In genomic region chr1:181289385-181290035, GRCm38 (mm10) we compare ENCODE assay signal across 29 mouse cellular contexts.
DNase-seq lines count a peak whose midpoint lies in the region; ATAC-seq and TF ChIP-seq lines count a peak whose summit lies in the region.
"Had no signal": no experiment of that assay in that cellular context is flagged by ENCODE, and none has a peak within 500 bp of the region (broad histone marks: within the 10 kb centered on the region; RNA-seq: fewer than 3 reads in every experiment).

No protein-coding gene starts in this region.

- H3K27ac ChIP-seq in heart, embryonic 10.5 days, result no peak overlapping the region
- no peak overlapping the region for H3K27ac ChIP-seq in kidney, embryonic 14.5 days (ENCODE audit: low read depth, low read length)
- no peak overlapping the region for H3K27ac ChIP-seq in kidney, embryonic 15.5 days
- no peak overlapping the region for H3K27ac ChIP-seq in stomach, postnatal 0 days (replicated peaks)
- H3K27ac ChIP-seq: embryonic facial prominence, embryonic 15.5 days; hindbrain, embryonic 14.5 days; macrophage; midbrain, embryonic 15.5 days; neural tube, embryonic 13.5 days had no signal

- no peaks in the 10 kb centered on the region for H3K9me3 ChIP-seq in heart, embryonic 10.5 days
- H3K9me3 ChIP-seq in kidney, embryonic 14.5 days (ENCODE audit: control insufficient read depth, low read length), result no peaks in the 10 kb centered on the region
- H3K9me3 ChIP-seq in kidney, embryonic 15.5 days (replicated peaks), result no peaks in the 10 kb centered on the region
- no peaks in the 10 kb centered on the region for H3K9me3 ChIP-seq in stomach, postnatal 0 days (ENCODE audit: control insufficient read depth, low read length)
- H3K9me3 ChIP-seq: embryonic facial prominence, embryonic 15.5 days; G1E; midbrain, embryonic 15.5 days; neural tube, embryonic 13.5 days had no signal

- intact Hi-C loops in heart, postnatal 36 days (cut with DNase I), result no loop called here

- H3K9ac ChIP-seq in kidney, embryonic 14.5 days (ENCODE audit: low read depth, low read length), result no peak overlapping the region
- no peak overlapping the region for H3K9ac ChIP-seq in kidney, embryonic 15.5 days
- no peak overlapping the region for H3K9ac ChIP-seq in stomach, postnatal 0 days (ENCODE audit: low read length)
- H3K9ac ChIP-seq: embryonic facial prominence, embryonic 15.5 days; hindbrain, embryonic 14.5 days; liver, postnatal 0 days; midbrain, embryonic 15.5 days; neural tube, embryonic 13.5 days had no signal

- no peak for TF ChIP-seq EP300 in stomach, postnatal 0 days (optimal IDR thresholded peaks at IDR 0.05)

- no peaks in the 10 kb centered on the region for H3K36me3 ChIP-seq in heart, embryonic 10.5 days
- no peaks in the 10 kb centered on the region for H3K36me3 ChIP-seq in kidney, embryonic 14.5 days (ENCODE audit: control insufficient read depth, insufficient read depth, low read length)
- H3K36me3 ChIP-seq in kidney, embryonic 15.5 days, result no peaks in the 10 kb centered on the region
- no peaks in the 10 kb centered on the region for H3K36me3 ChIP-seq in stomach, postnatal 0 days (ENCODE audit: control insufficient read depth, insufficient read depth, low read length)
- H3K36me3 ChIP-seq: embryonic facial prominence, embryonic 15.5 days; G1E; midbrain, embryonic 15.5 days; neural tube, embryonic 13.5 days had no signal

- no peak overlapping the region for H3K4me3 ChIP-seq in heart, embryonic 10.5 days
- H3K4me3 ChIP-seq in kidney, embryonic 14.5 days (ENCODE audit: low read length), result no peak overlapping the region
- no peak overlapping the region for H3K4me3 ChIP-seq in kidney, embryonic 15.5 days (replicated peaks)
- no peak overlapping the region for H3K4me3 ChIP-seq in stomach, postnatal 0 days (ENCODE audit: low read depth, low read length)
- H3K4me3 ChIP-seq: embryonic facial prominence, embryonic 15.5 days; midbrain, embryonic 15.5 days; neural tube, embryonic 13.5 days had no signal

- ATAC-seq in kidney, embryonic 14.5 days (ENCODE audit: low FRiP score, low TSS enrichment), result 0 out of 2 replicates have a peak, but pooled peaks have one; percentile 9
- ATAC-seq in kidney, embryonic 15.5 days (replicated peaks; ENCODE audit: low FRiP score), result no peak
- ATAC-seq in stomach, postnatal 0 days (ENCODE audit: low FRiP score, low TSS enrichment), result no peak
- ATAC-seq: inflammation-experienced regulatory T-cells, adult 6 months; liver, postnatal 0 days; midbrain, embryonic 15.5 days; Patski had no signal

- no peak overlapping the region for H3K4me2 ChIP-seq in kidney, embryonic 14.5 days (replicated peaks; ENCODE audit: low read depth, low read length)
- H3K4me2 ChIP-seq in kidney, embryonic 15.5 days, result no peak overlapping the region
- H3K4me2 ChIP-seq in stomach, postnatal 0 days (replicated peaks; ENCODE audit: low read depth), result no peak overlapping the region
- H3K4me2 ChIP-seq: embryonic facial prominence, embryonic 15.5 days; heart, embryonic 11.5 days; hindbrain, embryonic 14.5 days; midbrain, embryonic 15.5 days; neural tube, embryonic 13.5 days had no signal

- H3K4me1 ChIP-seq in heart, embryonic 10.5 days, result peaks cover 9% of the 10 kb centered on the region
- no peaks in the 10 kb centered on the region for H3K4me1 ChIP-seq in kidney, embryonic 14.5 days (ENCODE audit: control insufficient read depth, insufficient read depth, low read length)
- no peaks in the 10 kb centered on the region for H3K4me1 ChIP-seq in kidney, embryonic 15.5 days
- no peaks in the 10 kb centered on the region for H3K4me1 ChIP-seq in stomach, postnatal 0 days (replicated peaks; ENCODE audit: control insufficient read depth, insufficient read depth)
- H3K4me1 ChIP-seq: midbrain, embryonic 15.5 days had no signal

- WGBS in heart, embryonic 10.5 days, result 58% methylated on average over 13 of the region's 13 CpGs
- WGBS in kidney, embryonic 14.5 days, result 81% methylated on average over 13 of the region's 13 CpGs
- WGBS in kidney, embryonic 15.5 days, result 79% methylated on average over 13 of the region's 13 CpGs
- 64% methylated on average over 13 of the region's 13 CpGs for WGBS in stomach, postnatal 0 days

- peaks cover 4% of the 10 kb centered on the region; the same call in 1 of the 2 replicates for H3K27me3 ChIP-seq in heart, embryonic 10.5 days (ENCODE audit: insufficient read depth, poor library complexity, severe bottlenecking)
- no peaks in the 10 kb centered on the region for H3K27me3 ChIP-seq in kidney, embryonic 14.5 days (ENCODE audit: control insufficient read depth, insufficient read depth, low read length)
- no peaks in the 10 kb centered on the region for H3K27me3 ChIP-seq in kidney, embryonic 15.5 days
- H3K27me3 ChIP-seq in stomach, postnatal 0 days (ENCODE audit: control insufficient read depth, insufficient read depth, low read length), result no peaks in the 10 kb centered on the region
- H3K27me3 ChIP-seq: CH12.LX; embryonic facial prominence, embryonic 15.5 days; midbrain, embryonic 15.5 days; neural tube, embryonic 13.5 days had no signal

- peak; percentile 71 for DNase-seq in heart, embryonic 10.5 days (ENCODE audit: low spot score)
- DNase-seq in heart, postnatal 36 days, result no peak
- peak; percentile 48 for DNase-seq in testis, postnatal 10 days (ENCODE audit: low spot score)
- no peak for DNase-seq in testis, postnatal 14 days (ENCODE audit: low spot score)
- peak; percentile 13 for DNase-seq in stomach, postnatal 0 days (ENCODE audit: low spot score)
- no peak for DNase-seq in cerebellum, adult 11-12 months
- DNase-seq: adrenal gland, postnatal 36 days; B cell, adult 2 months; cerebellum, adult 18-20 months; cerebellum, postnatal 25 days; gastrocnemius, postnatal 25 days; heart, postnatal 14 days; kidney, postnatal 4 days; right cerebral cortex, adult 18-20 months; right cerebral cortex, postnatal 4 days; thymus, adult 2 months had no signal

- no peak for TF ChIP-seq CTCF in stomach, postnatal 0 days (IDR thresholded peaks at IDR 0.05; ENCODE audit: low read depth)

Comparison
In these comparisons a context has a peak if more than half of its experiments do, and no peak if none do; other contexts are left out.
1. DNase-seq: peak in heart, embryonic 10.5 days (single experiment), testis, postnatal 10 days (single experiment) and stomach, postnatal 0 days (single experiment); none in heart, postnatal 36 days (0 of 2), testis, postnatal 14 days (single experiment) and cerebellum, adult 11-12 months (single experiment).